Mouse (Mus musculus): ENCODE results near the gene Srrm1. TPM values are rescaled to one million over a fixed set of nuclear protein-coding genes. Genes with fewer than 3 reads are reported as not detected.

The Srrm1 gene
- total and polyA plus RNA-seq, 3 experiments, result 25.0 to 58.2 (median 53.8) TPM

DNA sequence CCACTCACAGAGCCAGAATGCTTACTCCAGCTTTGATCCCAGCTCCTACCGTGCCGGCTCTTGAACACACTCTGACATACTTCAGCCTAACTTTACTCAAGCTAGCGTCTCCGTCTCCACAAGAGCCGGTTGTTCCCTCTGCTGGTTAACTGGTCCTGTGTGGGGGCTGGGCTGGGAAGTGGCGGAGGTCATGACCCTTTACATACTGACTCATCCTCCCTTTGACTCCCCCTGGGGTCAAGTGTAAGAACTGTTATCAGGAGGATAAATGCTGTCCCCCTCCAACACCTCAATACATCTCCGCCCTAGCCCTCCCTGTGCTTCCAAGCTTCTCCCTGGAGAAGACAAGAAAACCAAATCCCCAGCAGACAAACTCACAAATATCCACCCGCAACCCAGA is 28.2 kb upstream of the Srrm1 start:
- H3K27ac ChIP-seq, result no peak overlapping the region
- H3K27me3 ChIP-seq (ENCODE audit: control insufficient read depth, insufficient read depth, low read length), result no peaks in the 10 kb centered on the region
- DNase-seq, result no peak
- WGBS, result 64% methylated on average over 8 of the region's 8 CpGs
- no peak overlapping the region for H3K9ac ChIP-seq (ENCODE audit: low read depth, low read length)
- H3K4me1 ChIP-seq (ENCODE audit: control insufficient read depth, insufficient read depth, low read length), result no peaks in the 10 kb centered on the region
- H3K79me2 ChIP-seq (replicated peaks; ENCODE audit: control insufficient read depth, insufficient read depth, low read length), result no peaks in the 10 kb centered on the region
- H3K36me3 ChIP-seq (ENCODE audit: control insufficient read depth, insufficient read depth, low read length), result no peaks in the 10 kb centered on the region
- H3K4me3 ChIP-seq, result no peak overlapping the region
- TF ChIP-seq POLR2A (IDR thresholded peaks at IDR 0.05; ENCODE audit: insufficient read depth, low read depth, low read length) (no peak), EP300 (IDR thresholded peaks at IDR 0.05; ENCODE audit: insufficient read depth, low read depth, low read length) (no peak), CTCF (IDR thresholded peaks at IDR 0.05) (no peak)
- intact Hi-C loops (cut with DNase I), result no loop called here

DNA sequence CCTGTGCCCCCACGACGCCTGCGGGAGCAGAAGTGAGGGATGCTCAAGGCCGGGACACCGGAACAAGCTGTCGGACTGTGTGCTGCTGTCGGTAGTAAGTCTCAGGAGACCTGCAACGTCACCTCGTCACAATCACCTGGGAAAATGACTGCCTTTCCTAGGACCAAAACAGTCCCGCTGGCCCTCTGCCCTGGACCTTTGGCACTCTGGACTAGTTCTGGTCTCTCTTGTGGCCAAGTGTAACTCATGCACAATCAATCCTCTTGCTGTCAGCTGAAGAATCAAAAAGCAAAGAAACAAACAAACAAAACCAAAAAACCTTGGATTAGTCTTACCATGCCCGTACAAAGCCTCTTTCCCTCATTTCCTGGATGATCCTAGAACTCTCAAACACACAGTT is 24.1 kb upstream of the Srrm1 start:
- DNase-seq, result no peak
- H3K79me2 ChIP-seq (replicated peaks; ENCODE audit: control insufficient read depth, insufficient read depth, low read length), result no peaks in the 10 kb centered on the region
- H3K27me3 ChIP-seq (ENCODE audit: control insufficient read depth, insufficient read depth, low read length), result no peaks in the 10 kb centered on the region
- TF ChIP-seq POLR2A (IDR thresholded peaks at IDR 0.05; ENCODE audit: insufficient read depth, low read depth, low read length), result no peak
- TF ChIP-seq EP300 (IDR thresholded peaks at IDR 0.05; ENCODE audit: insufficient read depth, low read depth, low read length), result no peak
- no peak for TF ChIP-seq CTCF (IDR thresholded peaks at IDR 0.05)
- H3K27ac ChIP-seq, result no peak overlapping the region
- H3K9ac ChIP-seq (ENCODE audit: low read depth, low read length), result no peak overlapping the region
- no peak overlapping the region for H3K4me3 ChIP-seq
- H3K36me3 ChIP-seq (ENCODE audit: control insufficient read depth, insufficient read depth, low read length), result no peaks in the 10 kb centered on the region
- intact Hi-C loops (cut with DNase I), result no loop called here
- H3K4me1 ChIP-seq (ENCODE audit: control insufficient read depth, insufficient read depth, low read length), result no peaks in the 10 kb centered on the region
- WGBS, result 76% methylated on average over 11 of the region's 11 CpGs

DNA sequence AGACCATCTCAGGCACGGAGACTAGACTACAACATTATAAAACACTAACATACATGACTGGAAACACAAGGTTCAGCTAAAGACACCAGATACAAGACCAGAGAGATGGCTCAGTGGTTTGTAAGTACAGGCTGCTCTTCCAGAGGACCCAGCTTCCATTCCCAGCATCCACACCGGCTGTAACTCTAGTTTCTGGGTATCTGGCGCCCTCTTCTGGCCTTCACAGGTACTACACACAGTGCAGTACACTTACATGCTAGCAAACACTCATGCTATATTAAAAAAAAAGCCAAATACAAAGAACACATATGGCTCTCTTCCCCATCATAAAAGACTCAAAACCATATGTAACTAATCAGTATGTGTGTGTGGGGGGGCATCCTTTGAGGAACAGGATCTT is 22.3 kb upstream of the Srrm1 start:
- H3K36me3 ChIP-seq (ENCODE audit: control insufficient read depth, insufficient read depth, low read length), result no peaks in the 10 kb centered on the region
- no peaks in the 10 kb centered on the region for H3K79me2 ChIP-seq (replicated peaks; ENCODE audit: control insufficient read depth, insufficient read depth, low read length)
- TF ChIP-seq CTCF (IDR thresholded peaks at IDR 0.05) (peak; percentile 50), POLR2A (IDR thresholded peaks at IDR 0.05; ENCODE audit: insufficient read depth, low read depth, low read length) (no peak)
- DNase-seq, result no peak
- no peak overlapping the region for H3K9ac ChIP-seq (ENCODE audit: low read depth, low read length)
- no peaks in the 10 kb centered on the region for H3K4me1 ChIP-seq (ENCODE audit: control insufficient read depth, insufficient read depth, low read length)
- H3K27me3 ChIP-seq (ENCODE audit: control insufficient read depth, insufficient read depth, low read length), result no peaks in the 10 kb centered on the region
- 71% methylated on average over 3 of the region's 3 CpGs for WGBS
- intact Hi-C loops (cut with DNase I), result no loop called here
- no peak overlapping the region for H3K4me3 ChIP-seq
- H3K27ac ChIP-seq, result no peak overlapping the region

DNA sequence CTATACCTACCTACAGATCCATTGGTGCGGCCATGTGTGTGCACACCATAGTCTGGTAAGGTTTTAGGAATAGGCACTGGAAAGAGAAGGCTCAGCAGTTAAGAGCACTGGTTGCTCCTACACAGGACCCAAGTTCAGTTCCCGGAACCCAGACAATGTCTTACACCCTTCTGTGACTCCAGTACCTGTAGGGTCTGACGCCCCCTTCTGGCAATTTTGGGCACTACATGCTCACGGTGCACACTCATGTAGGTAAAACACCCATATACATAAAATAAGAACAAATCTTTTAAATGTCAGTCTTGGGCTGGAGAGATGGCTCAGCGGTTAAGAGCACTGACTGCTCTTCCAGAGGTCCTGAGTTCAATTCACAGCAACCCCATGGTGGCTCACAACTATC is 20.2 kb upstream of the Srrm1 start:
- TF ChIP-seq EP300 (IDR thresholded peaks at IDR 0.05; ENCODE audit: insufficient read depth, low read depth, low read length), result no peak
- peak; percentile 19; the same call in 1 of the 2 replicates for TF ChIP-seq CTCF (IDR thresholded peaks at IDR 0.05)
- DNase-seq, result no peak
- H3K27me3 ChIP-seq (ENCODE audit: control insufficient read depth, insufficient read depth, low read length), result no peaks in the 10 kb centered on the region
- no peak overlapping the region for H3K4me3 ChIP-seq
- no peaks in the 10 kb centered on the region for H3K36me3 ChIP-seq (ENCODE audit: control insufficient read depth, insufficient read depth, low read length)
- intact Hi-C loops (cut with DNase I), result no loop called here
- WGBS, result 83% methylated on average over 5 of the region's 5 CpGs
- no peaks in the 10 kb centered on the region for H3K79me2 ChIP-seq (replicated peaks; ENCODE audit: control insufficient read depth, insufficient read depth, low read length)
- H3K9ac ChIP-seq (ENCODE audit: low read depth, low read length), result no peak overlapping the region
- no peak overlapping the region for H3K27ac ChIP-seq
- H3K4me1 ChIP-seq (ENCODE audit: control insufficient read depth, insufficient read depth, low read length), result no peaks in the 10 kb centered on the region

DNA sequence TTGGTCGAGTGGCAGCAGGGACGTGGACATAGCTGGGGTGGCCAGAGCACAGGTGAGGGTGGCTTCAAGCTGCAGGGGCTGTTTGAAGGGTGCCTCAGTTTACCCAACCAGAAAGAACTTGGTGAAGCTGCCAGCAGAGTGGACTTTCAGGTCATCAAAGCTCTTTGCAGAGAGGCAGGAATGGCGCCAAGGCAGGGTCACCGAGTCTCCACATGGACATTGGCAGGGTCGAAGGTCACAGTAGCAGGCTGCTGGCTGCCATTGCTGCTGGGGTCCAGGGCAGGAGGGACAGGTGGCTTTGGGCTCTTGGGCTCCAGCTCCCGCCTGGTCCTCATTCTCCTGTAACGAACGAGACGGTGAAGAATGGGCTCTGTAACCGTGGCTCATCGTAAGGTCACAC is 17.3 kb upstream of the Srrm1 start:
- Histone ChIP-seq H3K27ac (no peak overlapping the region), H3K79me2 (replicated peaks; ENCODE audit: control insufficient read depth, insufficient read depth, low read length) (no peaks in the 10 kb centered on the region), H3K4me1 (ENCODE audit: control insufficient read depth, insufficient read depth, low read length) (no peaks in the 10 kb centered on the region), H3K9ac (ENCODE audit: low read depth, low read length) (no peak overlapping the region), H3K27me3 (ENCODE audit: control insufficient read depth, insufficient read depth, low read length) (no peaks in the 10 kb centered on the region), H3K36me3 (ENCODE audit: control insufficient read depth, insufficient read depth, low read length) (no peaks in the 10 kb centered on the region), H3K4me3 (no peak overlapping the region)
- WGBS, result 87% methylated on average over 11 of the region's 11 CpGs
- intact Hi-C loops (cut with DNase I), result no loop called here
- TF ChIP-seq EP300 (IDR thresholded peaks at IDR 0.05; ENCODE audit: insufficient read depth, low read depth, low read length), result no peak
- TF ChIP-seq POLR2A (IDR thresholded peaks at IDR 0.05; ENCODE audit: insufficient read depth, low read depth, low read length), result no peak
- TF ChIP-seq CTCF (IDR thresholded peaks at IDR 0.05), result no peak
- DNase-seq, result no peak

DNA sequence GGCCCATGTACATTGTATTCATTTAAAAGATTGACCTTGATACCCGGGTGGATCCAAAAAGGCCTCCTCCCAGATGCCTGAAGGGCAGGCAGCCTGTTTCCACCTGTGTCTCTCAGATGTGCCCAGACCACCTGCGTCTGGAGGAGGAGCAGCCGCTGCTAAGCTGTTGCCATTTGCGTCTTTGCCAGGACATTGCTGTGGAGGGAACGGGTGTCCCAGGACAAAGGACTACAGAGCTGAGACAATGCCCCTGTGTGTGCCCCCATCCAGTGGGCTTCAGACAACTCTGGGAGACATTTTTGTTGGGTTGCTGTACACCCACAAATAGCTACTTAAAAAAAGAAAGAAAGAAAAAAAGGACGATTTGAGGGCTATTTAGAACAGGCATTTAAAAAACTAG is 9.7 kb upstream of the Srrm1 start:
- Histone ChIP-seq H3K27me3 (ENCODE audit: control insufficient read depth, insufficient read depth, low read length) (no peaks in the 10 kb centered on the region), H3K36me3 (ENCODE audit: control insufficient read depth, insufficient read depth, low read length) (no peaks in the 10 kb centered on the region), H3K4me3 (no peak overlapping the region), H3K9ac (ENCODE audit: low read depth, low read length) (no peak overlapping the region), H3K4me1 (ENCODE audit: control insufficient read depth, insufficient read depth, low read length) (no peaks in the 10 kb centered on the region), H3K79me2 (replicated peaks; ENCODE audit: control insufficient read depth, insufficient read depth, low read length) (no peaks in the 10 kb centered on the region), H3K27ac (no peak overlapping the region)
- DNase-seq, result no peak
- TF ChIP-seq POLR2A (IDR thresholded peaks at IDR 0.05; ENCODE audit: insufficient read depth, low read depth, low read length), result no peak
- no peak for TF ChIP-seq CTCF (IDR thresholded peaks at IDR 0.05)
- TF ChIP-seq EP300 (IDR thresholded peaks at IDR 0.05; ENCODE audit: insufficient read depth, low read depth, low read length), result no peak
- intact Hi-C loops (cut with DNase I), result no loop called here
- 45% methylated on average over 6 of the region's 6 CpGs for WGBS
